Comparison of ENCODE assay signal across 7 mouse cellular contexts in genomic region chr12:61523631-61524182, GRCm38 (mm10). TPM values are rescaled to one million over a fixed set of nuclear protein-coding genes. Genes with fewer than 3 reads are reported as not detected.
DNase-seq lines count a peak whose midpoint lies in the region; ATAC-seq and TF ChIP-seq lines count a peak whose summit lies in the region.

No protein-coding gene starts in this region.

- DNase-seq in lung, postnatal 4 days, result no peak
- DNase-seq in forebrain, embryonic 11.5 days (ENCODE audit: low spot score), result peak; percentile 56
- peak; percentile 29 to 30 for DNase-seq in left cerebral cortex, adult 2 months (ENCODE audit: extremely low spot score in 1 of 2, low spot score in 2 of 2)
- DNase-seq in thymus, postnatal 0 days (ENCODE audit: low spot score), result no peak
- no peak for DNase-seq in spleen, postnatal 10 days (ENCODE audit: low spot score in 2 of 2)

- no peak for TF ChIP-seq CTCF in left cerebral cortex, adult 2 months (IDR thresholded peaks at IDR 0.05)

- intact Hi-C loops in left cerebral cortex, adult 2 months (cut with DNase I), result loop anchor here (5.0 to 10.0 kb wide), 6 partner anchors 201 to 1999 kb away; no protein-coding TSS in a partner anchor

- no peaks in the 10 kb centered on the region for H3K36me3 ChIP-seq in lung, embryonic 16.5 days (ENCODE audit: control insufficient read depth, insufficient read depth, low read length)
- H3K36me3 ChIP-seq in forebrain, embryonic 11.5 days (ENCODE audit: control insufficient read depth, insufficient read depth, low read length), result no peaks in the 10 kb centered on the region
- H3K36me3 ChIP-seq in neural tube, embryonic 12.5 days, result no peaks in the 10 kb centered on the region

- 3% methylated on average over 16 of the region's 16 CpGs for WGBS in lung, embryonic 16.5 days
- under 1% methylated on average over 16 of the region's 16 CpGs for WGBS in forebrain, embryonic 11.5 days
- WGBS in neural tube, embryonic 12.5 days, result 3% methylated on average over 16 of the region's 16 CpGs

- ATAC-seq in lung, embryonic 16.5 days (ENCODE audit: low read depth), result no peak
- no peak for ATAC-seq in forebrain, embryonic 11.5 days (replicated peaks; ENCODE audit: low FRiP score)
- ATAC-seq in neural tube, embryonic 12.5 days (ENCODE audit: low FRiP score, low read depth), result no peak

- no peak overlapping the region for H3K27ac ChIP-seq in lung, embryonic 16.5 days (ENCODE audit: low read length)
- H3K27ac ChIP-seq in forebrain, embryonic 11.5 days (ENCODE audit: low read depth, low read length), result no peak overlapping the region
- peak overlapping the region; percentile 92 for H3K27ac ChIP-seq in left cerebral cortex, adult 2 months
- no peak overlapping the region for H3K27ac ChIP-seq in neural tube, embryonic 12.5 days

- H3K27me3 ChIP-seq in lung, embryonic 16.5 days (ENCODE audit: control insufficient read depth, insufficient read depth, low read depth, low read length), result peaks cover 51% of the 10 kb centered on the region
- H3K27me3 ChIP-seq in forebrain, embryonic 11.5 days (ENCODE audit: control insufficient read depth, insufficient read depth, low read length), result peaks cover 25% of the 10 kb centered on the region
- H3K27me3 ChIP-seq in neural tube, embryonic 12.5 days (replicated peaks), result peaks cover 33% of the 10 kb centered on the region

- no peak overlapping the region for H3K9ac ChIP-seq in lung, embryonic 16.5 days (ENCODE audit: low read length)
- H3K9ac ChIP-seq in forebrain, embryonic 11.5 days (ENCODE audit: low read length), result peak overlapping the region; percentile 65
- peak overlapping the region; percentile 69 for H3K9ac ChIP-seq in neural tube, embryonic 12.5 days

- peak overlapping the region; percentile 52 for H3K4me3 ChIP-seq in lung, embryonic 16.5 days (ENCODE audit: low read length)
- peak overlapping the region; percentile 52 for H3K4me3 ChIP-seq in forebrain, embryonic 11.5 days (ENCODE audit: low read depth, low read length)
- H3K4me3 ChIP-seq in left cerebral cortex, adult 2 months, result peak overlapping the region; percentile 70
- peak overlapping the region; percentile 63 for H3K4me3 ChIP-seq in neural tube, embryonic 12.5 days

- H3K4me2 ChIP-seq in lung, embryonic 16.5 days (ENCODE audit: low read depth, low read length), result peak overlapping the region; percentile 74
- H3K4me2 ChIP-seq in forebrain, embryonic 11.5 days (ENCODE audit: low read depth, low read length, severe bottlenecking), result peak overlapping the region; percentile 85
- peak overlapping the region; percentile 79 for H3K4me2 ChIP-seq in neural tube, embryonic 12.5 days (replicated peaks)

- no peaks in the 10 kb centered on the region for H3K9me3 ChIP-seq in lung, embryonic 16.5 days (ENCODE audit: control insufficient read depth, low read length)
- no peaks in the 10 kb centered on the region for H3K9me3 ChIP-seq in forebrain, embryonic 11.5 days (ENCODE audit: control insufficient read depth, low read length)
- H3K9me3 ChIP-seq in neural tube, embryonic 12.5 days, result no peaks in the 10 kb centered on the region

- peaks cover 4% of the 10 kb centered on the region; the same call in 1 of the 2 replicates for H3K4me1 ChIP-seq in lung, embryonic 16.5 days (replicated peaks; ENCODE audit: control insufficient read depth, insufficient read depth, low read length)
- H3K4me1 ChIP-seq in forebrain, embryonic 11.5 days (replicated peaks; ENCODE audit: control insufficient read depth, insufficient read depth, low read length), result peaks cover 2% of the 10 kb centered on the region; the same call in 1 of the 2 replicates
- H3K4me1 ChIP-seq in neural tube, embryonic 12.5 days, result peaks cover 18% of the 10 kb centered on the region

RNA-seq across cellular contexts. Expression of gene Lrfn5, which starts 0.8 kb away (rescaled TPM):
- polyA plus RNA-seq in lung, embryonic 16.5 days (2015; fragmentation: Nextera tagmentation; extraction: Ambion mirVana), result 0.24 and 0.35 TPM in 2 replicates
- 4.0 and 4.3 TPM in 2 replicates for polyA plus RNA-seq in forebrain, embryonic 11.5 days (2014; fragmentation: Nextera tagmentation; extraction: Ambion mirVana)
- total RNA-seq in left cerebral cortex, adult 2 months (2021), result 100 to 1,000 TPM; 118 to 123 TPM
- 19.0 and 20.1 TPM in 2 replicates for polyA plus RNA-seq in neural tube, embryonic 12.5 days (2016; fragmentation: Nextera tagmentation; extraction: Ambion mirVana)
- polyA plus RNA-seq in thymus, postnatal 0 days (2015; fragmentation: Nextera tagmentation; extraction: Ambion mirVana), result not detected in 2 replicates

Comparison
In these comparisons a context has a peak if more than half of its experiments do, and no peak if none do; other contexts are left out.
1. DNase-seq: peak in forebrain, embryonic 11.5 days (single experiment) and left cerebral cortex, adult 2 months (2 of 2); none in lung, postnatal 4 days (0 of 2), thymus, postnatal 0 days (single experiment) and spleen, postnatal 10 days (0 of 2).
2. Peak in every context shown above with its lines, with median percentiles within 50 percentile points of each other: H3K4me2 ChIP-seq and H3K4me3 ChIP-seq.